Mouse (Mus musculus) layer of hippocampus, postnatal 36 days (tissue): ENCODE results near the gene Rad51c. TPM values are rescaled to one million over a fixed set of nuclear protein-coding genes. Genes with fewer than 3 reads are reported as not detected.
"Not testable (repeated sequence)": the region's sequence is repeated elsewhere in the genome, so short reads cannot be mapped to it uniquely, and the experiment has no call there.

Experiments used
- DNase-seq, 2 experiments: peaks; one replicate each; pipeline ENCODE4 v3.0.0; 2022
- total RNA-seq, 2 experiments: library from RNA; stranded (reverse); gene quantifications; 2 replicates each; pipeline ENCODE4 v1.2.3; 2021

Gene Rad51c
- total RNA-seq, 2 experiments from 2014 or later: 4.6 to 6.1 TPM

DNA sequence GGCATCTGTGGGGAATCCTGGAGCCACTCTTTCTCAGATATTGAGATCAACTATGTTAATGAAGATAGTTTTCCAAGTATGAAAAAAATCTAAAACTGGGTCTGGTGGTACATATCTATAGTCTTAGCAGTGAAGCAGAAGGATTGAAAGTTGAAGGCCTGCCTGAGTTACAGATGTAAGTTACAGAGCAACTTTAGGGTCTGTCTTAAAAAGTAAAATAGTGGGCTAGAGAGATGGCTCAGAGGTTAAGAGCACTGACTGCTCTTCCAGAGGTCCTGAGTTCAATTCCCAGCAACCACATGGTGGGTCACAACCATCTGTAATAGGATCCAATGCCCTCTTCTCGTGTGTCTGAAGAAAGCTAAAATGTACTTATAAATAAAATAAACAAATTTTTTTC, 27.7 kb upstream of the Rad51c start:
- no peak for DNase-seq

DNA sequence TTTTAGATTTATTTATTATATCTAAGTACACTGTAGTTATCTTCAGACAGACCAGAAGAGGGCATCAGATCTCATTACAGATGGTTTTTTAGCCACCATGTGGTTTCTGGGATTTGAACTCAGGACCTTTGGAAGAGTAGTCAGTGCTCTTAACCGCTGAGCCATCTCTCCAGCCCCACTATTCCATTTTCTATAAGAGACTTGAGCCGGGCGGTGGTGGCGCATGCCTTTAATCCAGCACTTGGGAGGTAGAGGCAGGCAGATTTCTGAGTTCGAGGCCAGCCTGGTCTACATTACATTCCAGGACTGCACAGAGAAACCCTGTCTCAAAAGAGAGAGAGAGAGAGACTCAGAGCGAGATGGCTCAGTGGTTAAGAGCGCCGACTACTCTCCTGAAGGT, 27.1 kb upstream of the Rad51c start:
- not testable (repeated sequence) for DNase-seq

DNA sequence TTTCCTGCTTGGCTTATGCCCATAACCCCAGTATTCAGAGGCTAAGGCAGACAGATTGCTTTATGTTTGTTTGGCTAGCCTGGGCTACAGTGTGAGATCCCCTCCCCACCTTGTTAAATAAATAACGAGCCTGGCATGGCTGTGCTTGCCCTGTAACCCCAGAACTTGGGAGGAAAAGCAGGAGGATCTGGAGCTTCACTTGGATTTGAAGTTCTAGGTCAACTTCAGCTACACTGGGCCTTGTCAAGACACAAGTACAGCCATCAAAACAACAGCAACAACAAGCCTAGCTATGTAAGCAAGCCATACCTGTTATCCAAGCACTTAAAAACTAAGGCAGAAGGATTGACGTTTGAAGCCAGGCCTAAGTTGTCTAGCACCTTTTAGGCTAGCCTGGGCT, 25.6 kb upstream of the Rad51c start:
- DNase-seq: no peak

DNA sequence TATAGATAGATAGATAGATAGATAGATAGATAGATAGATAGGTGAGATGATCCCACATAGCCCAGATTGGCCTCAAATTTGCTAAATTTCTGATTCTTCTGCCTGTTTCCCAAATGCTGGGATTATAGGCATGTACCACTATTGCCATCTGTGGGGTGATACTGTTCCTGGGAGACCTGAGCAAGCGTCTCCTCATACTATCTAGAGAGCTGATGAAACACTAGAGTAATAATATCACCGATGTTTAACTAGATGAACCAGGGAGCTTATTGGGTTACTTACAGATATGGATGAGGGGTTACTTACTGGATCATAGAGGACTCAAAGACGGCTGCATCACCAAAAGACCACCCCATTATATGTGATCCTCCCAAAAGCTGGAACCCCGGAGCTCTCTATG, 24.6 kb upstream of the Rad51c start:
- DNase-seq: no peak

DNA sequence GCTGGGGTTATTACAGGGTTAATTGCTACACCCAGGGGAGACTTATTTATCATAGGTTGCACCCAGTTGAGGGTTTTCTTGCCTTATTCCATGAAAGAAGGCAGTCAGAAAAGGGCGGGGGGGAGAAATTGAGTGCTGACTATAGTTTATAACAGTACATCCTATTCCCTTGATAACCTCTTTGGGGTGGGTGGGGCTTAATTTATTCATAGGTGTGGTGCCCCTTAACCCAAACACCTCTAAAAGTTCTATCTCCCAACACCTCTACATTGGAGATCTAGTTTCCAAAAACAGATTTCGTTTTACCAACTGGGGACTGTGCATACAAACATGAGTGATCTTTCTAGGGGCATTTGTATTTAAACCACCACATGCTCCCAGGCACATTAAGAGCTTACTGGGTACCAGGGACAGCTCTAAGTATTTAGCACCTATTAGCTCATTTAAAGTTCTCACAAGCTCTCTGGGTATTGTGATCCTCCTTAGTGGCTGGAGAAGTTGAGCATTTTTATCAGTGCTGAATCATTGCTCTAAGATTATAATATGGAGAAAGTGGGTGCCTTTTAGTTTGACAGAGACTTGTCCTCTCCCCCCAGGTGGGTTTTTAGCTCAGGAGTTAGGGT, 23.4 kb upstream of the Rad51c start:
- no peak for DNase-seq

DNA sequence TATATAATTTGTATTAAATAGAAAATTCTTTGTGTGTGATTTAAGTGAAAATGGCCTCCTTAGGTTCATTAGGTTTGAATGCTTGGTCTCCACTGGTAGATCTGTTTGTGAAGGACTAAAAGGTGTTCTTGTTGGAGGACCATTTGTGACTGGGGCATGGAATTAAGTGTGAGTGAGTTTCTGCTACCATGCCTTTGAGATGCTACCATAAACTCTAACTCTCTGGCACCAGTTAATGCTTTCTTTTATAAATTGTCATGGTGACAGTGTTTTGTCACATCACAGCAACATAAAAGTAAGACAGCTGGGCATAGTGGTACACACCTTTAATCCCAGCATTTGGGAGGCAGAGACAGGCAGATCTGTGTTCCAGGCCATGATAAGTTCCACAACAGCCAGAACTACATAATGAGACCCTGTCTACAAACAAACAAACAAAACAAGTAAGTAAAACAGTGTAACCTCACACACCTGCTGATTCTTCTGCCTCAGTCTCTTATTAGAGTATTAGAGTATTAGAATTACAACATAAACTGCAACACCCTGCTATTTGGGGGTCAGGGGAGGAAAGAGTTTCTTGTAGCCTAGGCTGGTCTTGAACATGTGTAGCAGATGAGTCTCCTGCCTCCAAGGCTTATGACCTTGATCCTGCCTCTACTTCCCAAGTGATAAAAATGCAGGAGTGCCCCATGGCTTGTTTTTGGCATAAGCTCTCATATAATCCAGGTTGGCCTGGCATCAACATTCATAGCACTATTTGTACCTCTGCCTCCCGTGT, 22.7 kb upstream of the Rad51c start:
- no peak for DNase-seq

DNA sequence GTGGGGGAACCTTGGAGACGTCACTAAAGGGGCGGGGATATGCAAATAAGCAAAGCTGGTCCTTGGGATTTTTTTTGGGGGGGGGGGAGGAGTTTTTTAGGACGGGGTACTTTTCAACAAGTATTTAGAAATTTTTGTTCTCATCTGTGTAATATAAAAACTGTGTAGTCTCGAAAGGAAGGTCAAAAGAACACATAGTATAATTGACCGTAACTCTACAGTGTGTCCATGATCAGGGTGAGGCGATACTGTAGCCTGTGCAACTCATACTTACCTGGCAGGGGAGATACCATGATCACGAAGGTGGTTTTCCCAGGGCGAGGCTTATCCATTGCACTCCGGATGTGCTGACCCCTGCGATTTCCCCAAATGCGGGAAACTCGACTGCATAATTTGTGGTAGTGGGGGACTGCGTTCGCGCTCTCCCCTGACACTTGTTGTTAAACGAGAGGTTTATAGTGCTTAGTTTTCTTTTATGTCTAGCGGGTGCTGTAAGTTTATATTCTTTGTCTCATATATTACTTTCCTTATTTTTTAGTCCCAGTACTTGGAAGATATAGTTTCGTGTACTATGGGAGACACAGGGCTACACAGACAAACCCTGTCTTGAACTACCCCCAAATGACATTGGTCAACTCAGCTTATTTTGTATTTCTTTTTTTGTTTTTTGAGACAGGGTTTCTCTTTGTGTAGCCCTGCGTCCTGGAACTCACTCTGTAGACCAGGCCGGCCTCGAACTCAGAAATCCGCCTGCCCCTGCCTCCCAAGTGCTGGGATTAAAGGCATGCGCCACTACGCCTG, 21.9 kb upstream of the Rad51c start:
- DNase-seq: peak; percentile 63 to 66

DNA sequence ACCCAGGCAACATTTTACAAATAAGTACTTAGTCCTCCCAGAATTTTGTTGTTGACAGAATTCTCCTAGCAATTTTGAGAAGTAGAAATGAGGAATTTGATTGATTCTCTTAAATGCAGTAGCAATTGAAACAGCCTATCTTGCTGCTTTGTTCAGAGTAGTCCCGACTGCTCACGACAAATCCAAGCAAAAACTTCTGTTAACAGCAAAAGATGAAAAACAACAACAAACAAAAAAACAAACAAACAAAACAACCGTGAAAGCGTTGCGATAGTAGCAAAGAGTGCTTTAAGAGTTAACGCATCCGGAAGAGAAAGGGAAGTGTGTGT, 21.3 kb upstream of the Rad51c start:
- DNase-seq: no peak

DNA sequence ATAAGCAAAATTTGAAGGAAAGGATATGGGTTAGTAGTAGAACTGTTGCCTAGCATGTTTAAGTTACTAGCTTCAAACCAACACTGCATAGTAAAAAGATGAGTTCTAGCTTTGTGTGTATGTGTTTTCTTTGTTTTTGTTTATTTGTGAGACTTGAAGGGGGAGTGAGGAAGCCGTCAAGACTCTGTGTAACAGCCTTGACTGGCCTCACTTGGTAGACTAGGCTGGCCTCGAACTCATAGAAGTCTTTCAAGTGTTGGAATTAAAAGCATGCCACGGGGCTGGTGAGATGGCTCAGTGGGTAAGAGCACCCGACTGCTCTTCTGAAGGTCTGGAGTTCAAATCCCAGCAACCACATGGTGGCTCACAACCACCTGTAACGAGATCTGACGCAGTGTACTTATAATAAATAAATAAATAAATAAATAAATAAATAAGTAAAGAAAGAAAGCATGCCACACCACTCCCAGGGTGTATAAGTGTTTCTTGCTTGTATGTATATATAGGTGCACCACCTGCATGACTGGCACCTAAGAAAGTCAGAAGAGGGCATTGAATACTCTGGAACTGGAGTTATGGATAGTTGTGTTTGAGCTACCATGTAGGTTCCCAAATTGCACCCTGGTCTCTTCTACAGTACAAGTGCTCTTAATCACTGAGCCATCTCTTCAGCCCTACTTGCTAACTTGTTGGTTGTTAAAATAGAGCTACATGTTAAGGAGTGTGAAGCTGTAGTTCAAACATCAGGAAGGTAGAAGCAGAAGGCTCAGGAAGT, 19.0 kb upstream of the Rad51c start:
- no peak for DNase-seq

DNA sequence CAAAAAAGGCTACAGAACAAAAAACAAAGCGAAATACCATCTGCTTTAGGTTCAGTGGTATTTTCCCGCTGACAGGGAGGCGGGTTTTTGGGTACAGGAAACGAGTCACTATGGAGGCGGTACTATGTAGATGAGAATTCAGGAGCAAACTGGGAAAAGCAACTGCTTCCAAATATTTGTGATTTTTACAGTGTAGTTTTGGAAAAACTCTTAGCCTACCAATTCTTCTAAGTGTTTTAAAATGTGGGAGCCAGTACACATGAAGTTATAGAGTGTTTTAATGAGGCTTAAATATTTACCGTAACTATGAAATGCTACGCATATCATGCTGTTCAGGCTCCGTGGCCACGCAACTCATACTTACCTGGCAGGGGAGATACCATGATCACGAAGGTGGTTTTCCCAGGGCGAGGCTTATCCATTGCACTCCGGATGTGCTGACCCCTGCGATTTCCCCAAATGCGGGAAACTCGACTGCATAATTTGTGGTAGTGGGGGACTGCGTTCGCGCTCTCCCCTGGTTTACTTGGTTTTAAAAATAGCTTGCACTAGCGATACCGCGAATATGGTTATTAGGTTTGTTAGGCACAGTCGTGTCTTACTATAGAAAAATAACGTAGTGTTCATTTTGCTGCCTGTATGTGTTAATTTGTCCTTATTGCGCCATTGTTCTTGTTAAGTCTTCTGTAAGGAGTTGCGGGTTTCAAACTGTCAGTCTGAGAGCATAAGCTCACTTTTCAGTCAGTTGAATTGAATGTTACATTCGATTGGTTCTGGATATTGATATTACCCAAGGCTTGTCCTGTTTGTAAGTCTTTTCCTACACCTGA, 18.0 kb upstream of the Rad51c start:
- peak; percentile 85 for DNase-seq

DNA sequence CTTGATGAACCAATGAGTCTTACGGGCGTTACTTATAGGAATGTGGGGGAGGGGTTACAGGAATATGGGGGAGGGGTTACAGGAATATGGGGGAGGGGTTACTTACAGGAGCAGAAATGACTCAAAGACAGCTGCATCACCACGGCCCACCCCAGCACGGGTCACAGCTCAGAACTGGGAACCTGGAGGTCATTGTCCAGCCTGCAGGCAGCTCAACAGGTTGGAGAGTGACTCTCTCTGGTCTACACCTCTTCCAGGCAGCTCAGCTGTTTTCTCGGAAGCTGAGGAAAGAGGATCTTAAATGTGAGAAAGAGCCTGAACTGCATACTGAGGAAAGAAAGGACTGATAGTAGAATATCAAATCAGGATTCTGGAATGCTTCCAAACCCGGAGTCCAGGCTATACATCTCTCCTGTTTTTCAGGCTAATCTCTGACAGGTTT, 17.0 kb upstream of the Rad51c start:
- DNase-seq: no peak

DNA sequence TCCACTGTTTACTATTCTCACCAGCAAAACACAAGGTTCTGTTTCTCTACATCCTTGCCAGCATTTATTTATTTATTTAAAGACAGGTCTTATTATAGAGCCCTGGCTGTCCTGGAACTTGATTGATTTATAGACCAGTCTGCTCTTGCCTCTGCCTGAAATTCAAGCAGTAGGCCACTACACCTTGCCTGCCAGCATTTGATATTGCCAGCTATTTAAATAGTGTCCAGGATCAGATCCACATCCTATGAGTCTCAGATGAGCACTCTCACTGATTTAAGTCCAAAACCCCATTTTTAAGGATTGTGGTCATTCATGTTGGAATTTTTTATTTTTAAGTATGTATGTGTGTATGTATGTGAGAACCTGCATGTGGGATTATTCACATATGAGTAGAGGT, 16.1 kb upstream of the Rad51c start:
- DNase-seq: no peak

DNA sequence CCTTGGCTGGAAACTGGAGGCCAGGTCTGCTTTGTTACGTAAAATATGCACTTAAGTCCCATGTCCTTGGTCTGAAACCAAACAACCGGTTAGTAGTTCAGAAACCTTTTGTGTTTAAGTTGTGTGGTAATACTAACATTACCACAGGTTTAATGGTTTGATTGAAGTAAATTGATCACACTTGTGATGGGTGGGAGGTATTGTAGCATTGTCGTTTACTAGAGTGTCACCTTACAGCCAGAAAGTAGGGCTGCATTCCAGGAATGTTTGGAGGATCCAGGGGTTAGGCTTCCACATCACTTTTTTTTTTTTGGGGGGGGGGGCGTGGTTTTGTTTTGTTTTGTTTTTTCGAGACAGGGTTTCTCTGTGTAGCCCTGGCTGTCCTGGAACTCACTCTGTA, 11.4 kb upstream of the Rad51c start:
- DNase-seq: no peak

DNA sequence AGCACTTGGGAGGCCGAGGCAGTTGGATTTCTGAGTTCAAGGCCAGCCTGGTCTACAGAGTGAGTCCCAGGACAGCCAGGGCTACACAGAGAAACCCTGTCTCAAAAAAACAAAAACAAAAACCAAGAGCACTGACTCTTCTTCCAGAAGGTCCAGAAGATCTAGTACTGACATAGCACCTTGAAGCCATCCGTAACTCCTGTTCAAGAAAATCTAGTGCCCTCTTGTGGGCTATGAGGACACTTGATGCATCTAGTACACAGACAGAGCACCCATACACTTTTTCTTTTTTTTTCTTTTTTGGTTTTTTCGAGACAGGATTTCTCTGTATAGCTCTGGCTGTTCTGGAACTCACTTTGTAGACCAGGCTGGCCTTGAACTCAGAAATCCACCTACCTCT, 8.7 kb upstream of the Rad51c start:
- not testable (repeated sequence) for DNase-seq

DNA sequence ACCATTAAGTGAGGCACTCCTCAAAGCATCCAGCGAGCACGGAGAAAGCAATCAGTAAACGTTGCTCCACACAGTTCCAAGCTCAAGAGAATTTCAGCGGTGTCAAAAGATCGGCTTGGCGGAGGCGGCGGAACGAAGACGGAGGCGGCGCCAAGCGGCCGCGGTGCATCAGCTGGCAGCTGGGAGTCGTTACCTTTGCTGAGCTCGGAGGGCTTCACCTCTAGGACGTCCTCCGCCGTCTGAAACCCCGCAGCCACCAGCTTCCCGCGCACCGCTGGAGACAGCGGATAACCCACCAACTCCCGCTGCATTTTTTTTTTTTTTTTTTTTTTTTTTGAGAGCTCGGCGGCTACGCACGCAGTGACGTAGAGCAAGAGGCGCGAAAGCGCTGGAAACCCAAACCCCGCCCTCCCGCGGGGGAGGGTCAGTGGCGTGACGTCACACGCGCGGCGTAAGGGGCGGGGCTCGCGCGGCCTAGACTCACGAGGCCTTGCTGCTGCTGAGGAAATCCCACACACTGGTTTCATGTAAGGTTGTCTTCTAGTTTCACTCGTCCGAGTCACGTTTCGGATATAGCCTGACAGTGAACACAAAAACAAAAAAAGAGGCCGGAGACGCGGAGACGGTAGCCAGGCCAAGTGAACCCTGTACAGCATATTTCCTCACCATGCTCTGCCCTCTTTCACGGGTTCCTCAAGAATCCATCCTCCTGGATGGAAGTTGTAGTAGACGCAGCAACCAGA, 472 bp downstream of the Rad51c start:
- DNase-seq: peak; percentile 95 to 96

DNA sequence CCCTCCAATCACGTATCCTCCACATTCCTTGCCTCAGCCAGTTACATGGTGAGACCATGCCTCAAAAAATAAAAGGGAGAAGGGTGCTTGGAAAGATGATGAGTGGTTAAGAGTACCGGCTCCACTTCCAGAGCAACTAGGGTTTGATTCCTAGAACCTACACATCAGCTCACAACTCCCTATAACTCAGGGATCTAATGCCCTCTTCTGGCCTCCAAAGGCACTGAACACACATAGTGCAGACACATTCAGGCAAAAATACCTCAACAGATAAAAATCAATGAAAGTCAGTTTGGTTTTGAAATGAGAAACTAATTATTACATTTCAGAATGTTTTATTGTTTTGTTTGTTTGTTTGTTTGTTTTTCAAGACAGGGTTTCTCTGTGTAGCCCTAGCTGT, 6.4 kb downstream of the Rad51c start:
- no peak for DNase-seq

DNA sequence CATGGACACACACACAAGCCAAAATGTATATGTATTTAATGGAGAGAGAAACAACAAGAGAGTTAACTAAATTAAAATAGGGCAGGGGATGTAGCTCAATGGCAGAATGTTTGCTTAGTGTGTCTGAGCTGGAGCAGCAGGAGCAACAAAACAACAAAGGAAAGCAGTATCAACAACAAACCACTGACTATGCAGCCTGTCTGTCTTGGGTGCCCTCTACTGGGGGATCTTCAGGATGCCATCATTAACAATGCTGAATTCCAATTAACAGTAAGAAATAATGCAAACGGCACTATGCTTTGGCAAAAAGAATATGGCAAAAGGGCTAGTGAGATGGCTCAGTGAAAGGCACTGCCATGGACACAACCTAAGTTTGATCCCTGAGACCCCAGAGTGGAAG, 10.9 kb downstream of the Rad51c start:
- DNase-seq: peak in 1 of 2 experiments; percentile 42

DNA sequence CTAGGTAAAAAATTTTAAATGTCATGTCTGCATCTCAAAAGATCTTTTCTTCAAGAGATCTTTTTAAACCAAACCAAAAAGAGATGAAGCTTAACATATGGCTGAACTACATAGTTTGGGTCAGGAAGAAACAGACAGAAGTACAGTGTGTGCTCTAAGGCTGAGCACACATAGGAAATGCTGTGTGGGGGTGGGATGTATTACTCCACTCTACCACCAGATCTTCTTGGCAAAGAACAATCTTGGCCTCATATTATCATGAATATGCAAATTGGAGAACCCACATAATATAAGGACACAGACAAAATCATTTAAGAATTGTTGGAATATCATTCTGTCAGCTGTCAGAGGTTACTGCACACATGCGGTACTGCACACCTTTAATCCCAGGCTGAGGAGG, 19.1 kb downstream of the Rad51c start:
- DNase-seq: peak in 1 of 2 experiments; percentile 5

DNA sequence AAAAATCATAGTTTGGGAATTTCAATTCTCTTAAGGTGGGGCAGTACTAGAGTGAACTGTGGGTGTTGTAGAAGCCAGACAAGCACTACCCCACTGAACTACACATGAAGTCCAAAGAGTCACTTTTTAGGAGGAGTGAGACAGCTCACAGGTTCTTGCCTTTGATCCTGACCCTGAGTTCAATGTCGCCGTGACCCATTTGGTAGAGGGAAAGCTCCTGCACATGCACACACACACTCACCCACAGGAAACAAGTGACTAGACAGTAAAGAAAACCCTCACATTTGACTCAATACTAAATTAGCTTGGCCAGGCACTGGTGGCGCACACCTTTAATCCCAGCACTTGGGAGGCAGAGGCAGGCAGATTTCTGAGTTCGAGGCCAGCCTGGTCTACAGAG, 20.2 kb downstream of the Rad51c start:
- no peak for DNase-seq

DNA sequence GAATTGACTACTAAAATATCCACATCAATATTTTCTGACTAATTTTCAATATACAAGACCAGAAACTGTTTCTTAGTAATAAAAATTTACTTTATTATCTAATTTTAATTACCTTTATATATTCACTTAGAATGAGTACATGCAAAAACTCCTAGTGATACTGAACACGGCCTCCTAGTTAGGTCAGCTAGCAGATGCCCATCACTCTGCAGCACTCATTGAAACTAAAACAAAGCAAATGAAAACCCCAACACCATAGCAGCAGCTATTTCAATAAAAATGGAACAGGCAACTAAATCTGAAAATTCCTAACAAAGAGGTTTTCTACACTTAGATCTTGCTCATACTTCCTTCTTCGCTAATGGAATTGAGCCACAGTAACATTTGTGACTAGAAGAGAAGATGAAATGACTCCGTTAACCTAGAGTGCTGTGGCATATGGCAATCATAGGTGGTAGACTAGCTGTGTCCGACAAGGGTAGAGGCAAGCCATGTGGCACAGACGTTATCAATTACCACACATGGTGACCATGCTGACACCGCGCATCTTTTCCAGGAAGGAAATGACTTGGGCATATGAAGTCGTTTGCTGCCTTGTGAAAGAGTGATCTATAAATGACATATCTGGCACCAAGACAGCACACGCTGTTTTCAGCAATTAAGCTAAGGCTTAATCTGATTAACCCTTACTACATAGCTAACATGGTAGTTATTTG, 36.7 kb downstream of the Rad51c start:
- no peak for DNase-seq
